Mouse (Mus musculus): Measurements from ENCODE around the gene Il11. TPM values are rescaled to one million over a fixed set of nuclear protein-coding genes. Genes with fewer than 3 reads are reported as not detected.
"Not testable (repeated sequence)": the region's sequence is repeated elsewhere in the genome, so short reads cannot be mapped to it uniquely, and the experiment has no call there.

Gene Il11
- polyA plus RNA-seq, 1 experiment from 2014 or later, result 0.56 TPM

- no peak for ATAC-seq (replicated peaks)
- Histone ChIP-seq H3K9me3 (no peaks in the 10 kb centered on the region), H3K4me1 (no peaks in the 10 kb centered on the region), H3K36me3 (peaks cover 31% of the 10 kb centered on the region), H3K27me3 (no peaks in the 10 kb centered on the region), H3K9ac (replicated peaks) (no peak overlapping the region), H3K27ac (replicated peaks) (no peak overlapping the region), H3K4me2 (replicated peaks) (no peak overlapping the region), H3K4me3 (no peak overlapping the region)
Measured at GRCm38 (mm10) chr7:4802247-4802646, 19.6 kb upstream of the Il11 start.

GRCm38 (mm10) chr7:4795767-4796433 is 13.2 kb upstream of the Il11 start:
- 67% methylated on average over 7 of the region's 7 CpGs for WGBS
- H3K4me3 ChIP-seq, result no peak overlapping the region
- no peaks in the 10 kb centered on the region for H3K27me3 ChIP-seq

GRCm38 (mm10) chr7:4794631-4795168 is 12.0 kb upstream of the Il11 start:
- no peak overlapping the region for H3K27ac ChIP-seq (replicated peaks)
- no peak overlapping the region for H3K4me2 ChIP-seq (replicated peaks)
- H3K4me1 ChIP-seq, result peaks cover 20% of the 10 kb centered on the region
- no peak overlapping the region for H3K9ac ChIP-seq (replicated peaks)
- peaks cover 37% of the 10 kb centered on the region for H3K36me3 ChIP-seq
- WGBS, result 84% methylated on average over 3 of the region's 3 CpGs
- no peaks in the 10 kb centered on the region for H3K9me3 ChIP-seq
- no peak overlapping the region for H3K4me3 ChIP-seq
- ATAC-seq (replicated peaks), result no peak
- no peaks in the 10 kb centered on the region for H3K27me3 ChIP-seq

More at GRCm38 (mm10) chr7:4795767-4796433, 13.2 kb upstream of the Il11 start:
- Histone ChIP-seq H3K36me3 (peaks cover 37% of the 10 kb centered on the region), H3K4me1 (peaks cover 20% of the 10 kb centered on the region), H3K27ac (replicated peaks) (no peak overlapping the region), H3K4me2 (replicated peaks) (no peak overlapping the region), H3K9me3 (no peaks in the 10 kb centered on the region), H3K9ac (replicated peaks) (no peak overlapping the region)
- 0 out of 2 replicates have a peak, but pooled peaks have one; percentile 6 for ATAC-seq (replicated peaks)

GRCm38 (mm10) chr7:4793674-4794073 is 11.0 kb upstream of the Il11 start:
- peak overlapping the region; percentile 78 for H3K4me2 ChIP-seq (replicated peaks)
- H3K4me1 ChIP-seq, result peaks cover 30% of the 10 kb centered on the region
- 42% methylated on average over 4 of the region's 4 CpGs for WGBS
- no peaks in the 10 kb centered on the region for H3K27me3 ChIP-seq
- no peaks in the 10 kb centered on the region for H3K9me3 ChIP-seq
- H3K36me3 ChIP-seq, result peaks cover 37% of the 10 kb centered on the region
- peak overlapping the region; percentile 92 for H3K4me3 ChIP-seq
- no peak for ATAC-seq (replicated peaks)
- H3K27ac ChIP-seq (replicated peaks), result no peak overlapping the region
- H3K9ac ChIP-seq (replicated peaks), result peak overlapping the region; percentile 93

- not testable (repeated sequence) for H3K27me3 ChIP-seq, H3K9me3 ChIP-seq
- Histone ChIP-seq H3K36me3 (peaks cover 37% of the 10 kb centered on the region), H3K9ac (replicated peaks) (peak overlapping the region; percentile 93), H3K4me3 (peak overlapping the region; percentile 92), H3K4me1 (peaks cover 34% of the 10 kb centered on the region), H3K4me2 (replicated peaks) (peak overlapping the region; percentile 78), H3K27ac (replicated peaks) (peak overlapping the region; percentile 89)
- peak; percentile 18 for ATAC-seq (replicated peaks)
- WGBS, result under 1% methylated on average over 29 of the region's 31 CpGs
Measured at GRCm38 (mm10) chr7:4793248-4793647, 10.6 kb upstream of the Il11 start.

- Histone ChIP-seq H3K9me3 (no peaks in the 10 kb centered on the region), H3K27me3 (peaks cover 2% of the 10 kb centered on the region; the same call in 1 of the 2 replicates), H3K4me3 (peak within 1 kb of the TSS; percentile 92), H3K9ac (replicated peaks) (peak within 1 kb of the TSS; percentile 93), H3K4me2 (replicated peaks) (peak within 1 kb of the TSS; percentile 78), H3K27ac (replicated peaks) (peak within 1 kb of the TSS; percentile 89), H3K36me3 (peaks cover 34% of the 10 kb centered on the region), H3K4me1 (peaks cover 35% of the 10 kb centered on the region)
- peak; percentile 92 for ATAC-seq (replicated peaks)
- WGBS, result 1% methylated on average over 54 of the region's 54 CpGs
Measured at GRCm38 (mm10) chr7:4792278-4793212, 9.9 kb upstream of the Il11 start, which contains the start of gene Rpl28. Gene Rpl28 (plus strand): TSS chr7:4792874.

GRCm38 (mm10) chr7:4789436-4789935 is 6.8 kb upstream of the Il11 start, which contains the start of gene Tmem238:
Gene Tmem238 (minus strand): TSS chr7:4789656.
- ATAC-seq (replicated peaks), result no peak
- H3K4me1 ChIP-seq, result peaks cover 31% of the 10 kb centered on the region
- peaks cover 5% of the 10 kb centered on the region for H3K36me3 ChIP-seq
- no peaks in the 10 kb centered on the region for H3K9me3 ChIP-seq
- H3K9ac ChIP-seq (replicated peaks), result peak within 1 kb of the TSS; percentile 71
- 10% methylated on average over 33 of the region's 40 CpGs for WGBS
- H3K27ac ChIP-seq (replicated peaks), result no peak within 1 kb of the TSS
- peak within 1 kb of the TSS; percentile 91 for H3K4me2 ChIP-seq (replicated peaks)
- H3K4me3 ChIP-seq, result peak within 1 kb of the TSS; percentile 53
- peaks cover 4% of the 10 kb centered on the region; the same call in 1 of the 2 replicates for H3K27me3 ChIP-seq

GRCm38 (mm10) chr7:4788499-4789435 is 6.1 kb upstream of the Il11 start:
- peak overlapping the region; percentile 91 for H3K4me2 ChIP-seq (replicated peaks)

GRCm38 (mm10) chr7:4783667-4784268 is 1.1 kb upstream of the Il11 start:
- H3K9ac ChIP-seq (replicated peaks), result no peak overlapping the region
- no peak overlapping the region for H3K27ac ChIP-seq (replicated peaks)
- no peak overlapping the region for H3K4me2 ChIP-seq (replicated peaks)
- peaks cover 6% of the 10 kb centered on the region for H3K4me1 ChIP-seq
- H3K36me3 ChIP-seq, result no peaks in the 10 kb centered on the region
- no peak for ATAC-seq (replicated peaks)
- no peak overlapping the region for H3K4me3 ChIP-seq
- WGBS, result 86% methylated on average over 14 of the region's 14 CpGs
- peaks cover 21% of the 10 kb centered on the region for H3K27me3 ChIP-seq
- no peaks in the 10 kb centered on the region for H3K9me3 ChIP-seq

More at GRCm38 (mm10) chr7:4788499-4789435, 6.1 kb upstream of the Il11 start:
- H3K9me3 ChIP-seq, result no peaks in the 10 kb centered on the region
- ATAC-seq (replicated peaks), result peak; percentile 20; the same call in 1 of the 2 replicates
- peaks cover 4% of the 10 kb centered on the region; the same call in 1 of the 2 replicates for H3K27me3 ChIP-seq
- H3K9ac ChIP-seq (replicated peaks), result peak overlapping the region; percentile 71
- no peaks in the 10 kb centered on the region for H3K36me3 ChIP-seq
- H3K27ac ChIP-seq (replicated peaks), result no peak overlapping the region
- peak overlapping the region; percentile 53 for H3K4me3 ChIP-seq
- under 1% methylated on average over 64 of the region's 64 CpGs for WGBS
- peaks cover 24% of the 10 kb centered on the region for H3K4me1 ChIP-seq

GRCm38 (mm10) chr7:4782130-4782529 is 529 bp downstream of the Il11 start:
- 57% methylated on average over 3 of the region's 3 CpGs for WGBS
- Histone ChIP-seq H3K9ac (replicated peaks) (no peak overlapping the region), H3K36me3 (no peaks in the 10 kb centered on the region), H3K4me2 (replicated peaks) (no peak overlapping the region), H3K27ac (replicated peaks) (no peak overlapping the region), H3K9me3 (no peaks in the 10 kb centered on the region), H3K4me1 (peaks cover 4% of the 10 kb centered on the region), H3K27me3 (peaks cover 33% of the 10 kb centered on the region), H3K4me3 (no peak overlapping the region)
- ATAC-seq (replicated peaks), result no peak

Measured in forebrain, embryonic 15.5 days (tissue).